Mouse (Mus musculus): ENCODE results near the gene 0610010K14Rik. TPM values are rescaled to one million over a fixed set of nuclear protein-coding genes. Genes with fewer than 3 reads are reported as not detected.

Gene 0610010K14Rik
- total and polyA plus RNA-seq, 3 experiments: 27.7 to 153 (median 75.2) TPM

- Histone ChIP-seq H3K9me3 (replicated peaks; ENCODE audit: low read length) (peaks cover 2% of the 10 kb centered on the region), H3K27ac (ENCODE audit: insufficient read depth, low read depth) (no peak overlapping the region), H3K4me2 (ENCODE audit: insufficient read depth, low read depth, poor library complexity, severe bottlenecking) (no peak overlapping the region), H3K27me3 (replicated peaks) (peaks cover 2% of the 10 kb centered on the region), H3K9ac (ENCODE audit: insufficient read depth, low read depth) (no peak overlapping the region), H3K36me3 (replicated peaks in 1 of 2; ENCODE audit: control insufficient read depth in 1 of 2, insufficient read depth in 1 of 2, low read length in 1 of 2) (no peaks in the 10 kb centered on the region), H3K4me1 (ENCODE audit: control insufficient read depth in 1 of 2, insufficient read depth in 2 of 2) (peaks cover 4 to 8% of the 10 kb centered on the region in 2 experiments; a peak in 2 of 4 replicates), H3K79me2 (replicated peaks; ENCODE audit: control insufficient read depth, extremely low read depth, insufficient read depth, poor library complexity, severe bottlenecking) (no peaks in the 10 kb centered on the region), H3K4me3 (replicated peaks in 1 of 3; ENCODE audit: low read depth in 2 of 3, low read length in 2 of 3, poor library complexity in 1 of 3) (no peak overlapping the region)
- in situ Hi-C loops (cut with MboI; ENCODE audit: low pct_ligation_motif_present, low pct_unique_long_range_greater_than_20kb, low sequenced_read_pairs) (no loop called here), dilution Hi-C loops (cut with MboI; ENCODE audit: extremely low pct_ligation_motif_present, extremely low pct_unique_long_range_greater_than_20kb, low sequenced_read_pairs) (no loop called here)
- DNase-seq (ENCODE audit: extremely low read depth): no peak
- TF ChIP-seq TCF12 (IDR thresholded peaks at IDR 0.05; ENCODE audit: low read depth, low read length): no peak
- TF ChIP-seq NRF1 (IDR thresholded peaks at IDR 0.05; ENCODE audit: low read depth, low read length): peak; percentile 38; the same call in 1 of the 2 replicates
- no peak for TF ChIP-seq MXI1 (IDR thresholded peaks at IDR 0.05; ENCODE audit: low read depth, low read length)
- no peak for TF ChIP-seq RCOR1 (conservative IDR thresholded peaks at IDR 0.05; ENCODE audit: low read depth, low read length)
Observed at GRCm38 (mm10) chr11:70191188-70191587, 46.5 kb downstream of the 0610010K14Rik start.

GRCm38 (mm10) chr11:70189319-70190134, 48.2 kb downstream of the 0610010K14Rik start:
- Histone ChIP-seq H3K27ac (ENCODE audit: insufficient read depth, low read depth) (no peak overlapping the region), H3K36me3 (replicated peaks in 1 of 2; ENCODE audit: control insufficient read depth in 1 of 2, insufficient read depth in 1 of 2, low read length in 1 of 2) (no peaks in the 10 kb centered on the region), H3K27me3 (replicated peaks) (peaks cover 2% of the 10 kb centered on the region), H3K9me3 (replicated peaks; ENCODE audit: low read length) (no peaks in the 10 kb centered on the region), H3K9ac (ENCODE audit: insufficient read depth, low read depth) (no peak overlapping the region), H3K4me2 (ENCODE audit: insufficient read depth, low read depth, poor library complexity, severe bottlenecking) (no peak overlapping the region), H3K4me3 (replicated peaks in 1 of 3; ENCODE audit: low read depth in 2 of 3, low read length in 2 of 3, poor library complexity in 1 of 3) (no peak overlapping the region), H3K4me1 (ENCODE audit: control insufficient read depth in 1 of 2, insufficient read depth in 2 of 2) (peaks cover 4 to 11% of the 10 kb centered on the region in 2 experiments; a peak in 2 of 4 replicates), H3K79me2 (replicated peaks; ENCODE audit: control insufficient read depth, extremely low read depth, insufficient read depth, poor library complexity, severe bottlenecking) (no peaks in the 10 kb centered on the region)
- dilution Hi-C loops (cut with MboI; ENCODE audit: extremely low pct_ligation_motif_present, extremely low pct_unique_long_range_greater_than_20kb, low sequenced_read_pairs) (no loop called here), in situ Hi-C loops (cut with MboI; ENCODE audit: low pct_ligation_motif_present, low pct_unique_long_range_greater_than_20kb, low sequenced_read_pairs) (no loop called here)
- no peak for DNase-seq (ENCODE audit: extremely low read depth)
- TF ChIP-seq MEF2A (IDR thresholded peaks at IDR 0.05; ENCODE audit: borderline replicate concordance, low read depth, low read length) (no peak), MAZ (IDR thresholded peaks at IDR 0.05; ENCODE audit: low read depth, low read length) (no peak), RCOR1 (conservative IDR thresholded peaks at IDR 0.05; ENCODE audit: low read depth, low read length) (no peak), NELFE (IDR thresholded peaks at IDR 0.05; ENCODE audit: low read depth, low read length) (no peak), KAT2A (IDR thresholded peaks at IDR 0.05; ENCODE audit: insufficient replicate concordance, low read length) (no peak), MXI1 (IDR thresholded peaks at IDR 0.05; ENCODE audit: low read depth, low read length) (no peak), SMC3 (IDR thresholded peaks at IDR 0.05; ENCODE audit: low read depth, low read length) (no peak), ZNF384 (IDR thresholded peaks at IDR 0.05; ENCODE audit: low read depth, low read length) (no peak), POLR2AphosphoS2 (IDR thresholded peaks at IDR 0.05; ENCODE audit: low read depth, low read length) (no peak), HCFC1 (IDR thresholded peaks at IDR 0.05; ENCODE audit: low read depth, low read length) (no peak), GABPA (IDR thresholded peaks at IDR 0.05; ENCODE audit: insufficient replicate concordance, low read depth, low read length) (no peak)

Other genes with a start within 250 kb of the 0610010K14Rik start
Only the 20 nearest of the 22 such genes appear.
- 27.3 and 30.6 TPM in 2 replicates for gene Dvl2, start 237.3 kb downstream of the 0610010K14Rik start, total RNA-seq (2012; rRNA removed)
- gene Dvl2, start 237.3 kb downstream of the 0610010K14Rik start, total RNA-seq (2014; rRNA removed): 15.1 and 15.7 TPM in 2 replicates
- gene Dvl2, start 237.3 kb downstream of the 0610010K14Rik start, polyA plus RNA-seq (2012; ENCODE audit: insufficient read length, low read depth): 25.3 and 27.1 TPM in 2 replicates
- 137 and 148 TPM in 2 replicates for gene Acadvl, start 222.5 kb downstream of the 0610010K14Rik start, total RNA-seq (2012; rRNA removed)
- gene Acadvl, start 222.5 kb downstream of the 0610010K14Rik start, total RNA-seq (2014; rRNA removed): 81.8 and 86.6 TPM in 2 replicates
- 76.9 and 86.4 TPM in 2 replicates for gene Acadvl, start 222.5 kb downstream of the 0610010K14Rik start, polyA plus RNA-seq (2012; ENCODE audit: insufficient read length, low read depth)
- gene Dlg4, start 221.0 kb downstream of the 0610010K14Rik start, total RNA-seq (2012; rRNA removed): 9.8 and 15.3 TPM in 2 replicates
- 6.1 and 7.3 TPM in 2 replicates for gene Dlg4, start 221.0 kb downstream of the 0610010K14Rik start, total RNA-seq (2014; rRNA removed)
- 6.8 and 9.3 TPM in 2 replicates for gene Dlg4, start 221.0 kb downstream of the 0610010K14Rik start, polyA plus RNA-seq (2012; ENCODE audit: insufficient read length, low read depth)
- gene Asgr1, start 183.8 kb downstream of the 0610010K14Rik start, total RNA-seq (2012; rRNA removed): not detected in 2 replicates
- gene Asgr1, start 183.8 kb downstream of the 0610010K14Rik start, total RNA-seq (2014; rRNA removed): not detected in 2 replicates
- not detected in 2 replicates for gene Asgr1, start 183.8 kb downstream of the 0610010K14Rik start, polyA plus RNA-seq (2012; ENCODE audit: insufficient read length, low read depth)
- 0.17 TPM in 1 of 2 replicates, not detected in the other for gene Asgr2, start 145.3 kb downstream of the 0610010K14Rik start, total RNA-seq (2012; rRNA removed)
- gene Asgr2, start 145.3 kb downstream of the 0610010K14Rik start, total RNA-seq (2014; rRNA removed): not detected in 2 replicates
- 0.19 and 0.39 TPM in 2 replicates for gene Asgr2, start 145.3 kb downstream of the 0610010K14Rik start, polyA plus RNA-seq (2012; ENCODE audit: insufficient read length, low read depth)
- gene Mgl2, start 107.6 kb downstream of the 0610010K14Rik start, total RNA-seq (2012; rRNA removed): 0.08 TPM in 1 of 2 replicates, not detected in the other
- gene Mgl2, start 107.6 kb downstream of the 0610010K14Rik start, total RNA-seq (2014; rRNA removed): not detected in 2 replicates
- gene Mgl2, start 107.6 kb downstream of the 0610010K14Rik start, polyA plus RNA-seq (2012; ENCODE audit: insufficient read length, low read depth): not detected in 2 replicates
- gene Clec10a, start 81.7 kb downstream of the 0610010K14Rik start, total RNA-seq (2012; rRNA removed): 0.21 TPM in 1 of 2 replicates, not detected in the other
- gene Clec10a, start 81.7 kb downstream of the 0610010K14Rik start, total RNA-seq (2014; rRNA removed): not detected in 2 replicates
- not detected in 2 replicates for gene Clec10a, start 81.7 kb downstream of the 0610010K14Rik start, polyA plus RNA-seq (2012; ENCODE audit: insufficient read length, low read depth)
- 0.51 and 0.55 TPM in 2 replicates for gene Slc16a11, start 25.2 kb downstream of the 0610010K14Rik start, total RNA-seq (2012; rRNA removed)
- gene Slc16a11, start 25.2 kb downstream of the 0610010K14Rik start, total RNA-seq (2014; rRNA removed): not detected in 2 replicates
- gene Slc16a11, start 25.2 kb downstream of the 0610010K14Rik start, polyA plus RNA-seq (2012; ENCODE audit: insufficient read length, low read depth): 2.3 and 3.2 TPM in 2 replicates
- gene Slc16a13, start 16.9 kb downstream of the 0610010K14Rik start, total RNA-seq (2012; rRNA removed): 8.4 and 9.3 TPM in 2 replicates
- 12.0 and 13.8 TPM in 2 replicates for gene Slc16a13, start 16.9 kb downstream of the 0610010K14Rik start, total RNA-seq (2014; rRNA removed)
- 19.0 and 21.1 TPM in 2 replicates for gene Slc16a13, start 16.9 kb downstream of the 0610010K14Rik start, polyA plus RNA-seq (2012; ENCODE audit: insufficient read length, low read depth)
- 1.7 and 2.2 TPM in 2 replicates for gene Bcl6b, start 8.1 kb downstream of the 0610010K14Rik start, total RNA-seq (2012; rRNA removed)
- 0.54 and 0.71 TPM in 2 replicates for gene Bcl6b, start 8.1 kb downstream of the 0610010K14Rik start, total RNA-seq (2014; rRNA removed)
- gene Bcl6b, start 8.1 kb downstream of the 0610010K14Rik start, polyA plus RNA-seq (2012; ENCODE audit: insufficient read length, low read depth): 0.54 and 0.72 TPM in 2 replicates
- gene Gm21988, start 1.9 kb upstream of the 0610010K14Rik start, total RNA-seq (2012; rRNA removed): 2.6 and 3.5 TPM in 2 replicates
- gene Gm21988, start 1.9 kb upstream of the 0610010K14Rik start, total RNA-seq (2014; rRNA removed): 0.98 TPM in 1 of 2 replicates, not detected in the other
- gene Gm21988, start 1.9 kb upstream of the 0610010K14Rik start, polyA plus RNA-seq (2012; ENCODE audit: insufficient read length, low read depth): 1.4 and 2.7 TPM in 2 replicates
- gene Rnasek, start 1.9 kb upstream of the 0610010K14Rik start, total RNA-seq (2012; rRNA removed): 19.9 and 25.6 TPM in 2 replicates
- gene Rnasek, start 1.9 kb upstream of the 0610010K14Rik start, total RNA-seq (2014; rRNA removed): 5.5 and 9.1 TPM in 2 replicates
- 64.8 and 91.3 TPM in 2 replicates for gene Rnasek, start 1.9 kb upstream of the 0610010K14Rik start, polyA plus RNA-seq (2012; ENCODE audit: insufficient read length, low read depth)
- gene Alox12, start 17.4 kb upstream of the 0610010K14Rik start, total RNA-seq (2012; rRNA removed): not detected in 2 replicates
- not detected in 2 replicates for gene Alox12, start 17.4 kb upstream of the 0610010K14Rik start, total RNA-seq (2014; rRNA removed)
- gene Alox12, start 17.4 kb upstream of the 0610010K14Rik start, polyA plus RNA-seq (2012; ENCODE audit: insufficient read length, low read depth): not detected in 2 replicates
- 0.21 TPM in 1 of 2 replicates, not detected in the other for gene Alox12e, start 84.7 kb upstream of the 0610010K14Rik start, total RNA-seq (2012; rRNA removed)
- gene Alox12e, start 84.7 kb upstream of the 0610010K14Rik start, total RNA-seq (2014; rRNA removed): not detected in 2 replicates
- not detected in 2 replicates for gene Alox12e, start 84.7 kb upstream of the 0610010K14Rik start, polyA plus RNA-seq (2012; ENCODE audit: insufficient read length, low read depth)
- 0.04 TPM in 1 of 2 replicates, not detected in the other for gene Alox15, start 114.1 kb upstream of the 0610010K14Rik start, total RNA-seq (2012; rRNA removed)
- gene Alox15, start 114.1 kb upstream of the 0610010K14Rik start, total RNA-seq (2014; rRNA removed): not detected in 2 replicates
- not detected in 2 replicates for gene Alox15, start 114.1 kb upstream of the 0610010K14Rik start, polyA plus RNA-seq (2012; ENCODE audit: insufficient read length, low read depth)
- gene Pelp1, start 172.1 kb upstream of the 0610010K14Rik start, total RNA-seq (2012; rRNA removed): 33.0 and 37.5 TPM in 2 replicates
- 12.9 and 13.2 TPM in 2 replicates for gene Pelp1, start 172.1 kb upstream of the 0610010K14Rik start, total RNA-seq (2014; rRNA removed)
- 101 and 113 TPM in 2 replicates for gene Pelp1, start 172.1 kb upstream of the 0610010K14Rik start, polyA plus RNA-seq (2012; ENCODE audit: insufficient read length, low read depth)
- 45.9 and 60.2 TPM in 2 replicates for gene Arrb2, start 194.7 kb upstream of the 0610010K14Rik start, total RNA-seq (2012; rRNA removed)
- 42.1 and 46.0 TPM in 2 replicates for gene Arrb2, start 194.7 kb upstream of the 0610010K14Rik start, total RNA-seq (2014; rRNA removed)
- 89.7 and 101 TPM in 2 replicates for gene Arrb2, start 194.7 kb upstream of the 0610010K14Rik start, polyA plus RNA-seq (2012; ENCODE audit: insufficient read length, low read depth)
- gene Med11, start 214.0 kb upstream of the 0610010K14Rik start, total RNA-seq (2012; rRNA removed): 52.2 and 59.7 TPM in 2 replicates
- 70.3 and 79.9 TPM in 2 replicates for gene Med11, start 214.0 kb upstream of the 0610010K14Rik start, total RNA-seq (2014; rRNA removed)
- gene Med11, start 214.0 kb upstream of the 0610010K14Rik start, polyA plus RNA-seq (2012; ENCODE audit: insufficient read length, low read depth): 74.3 and 91.6 TPM in 2 replicates
- gene Zmynd15, start 221.5 kb upstream of the 0610010K14Rik start, total RNA-seq (2012; rRNA removed): 0.08 TPM in 1 of 2 replicates, not detected in the other
- 0.05 TPM in 1 of 2 replicates, not detected in the other for gene Zmynd15, start 221.5 kb upstream of the 0610010K14Rik start, total RNA-seq (2014; rRNA removed)
- 0.20 and 0.74 TPM in 2 replicates for gene Zmynd15, start 221.5 kb upstream of the 0610010K14Rik start, polyA plus RNA-seq (2012; ENCODE audit: insufficient read length, low read depth)
- gene Cxcl16, start 222.1 kb upstream of the 0610010K14Rik start, total RNA-seq (2012; rRNA removed): 0.04 and 0.08 TPM in 2 replicates
- not detected in 2 replicates for gene Cxcl16, start 222.1 kb upstream of the 0610010K14Rik start, total RNA-seq (2014; rRNA removed)
- 0.56 and 0.59 TPM in 2 replicates for gene Cxcl16, start 222.1 kb upstream of the 0610010K14Rik start, polyA plus RNA-seq (2012; ENCODE audit: insufficient read length, low read depth)

All from CH12.LX (cell line).